Mouse (Mus musculus) embryonic facial prominence, embryonic 14.5 days (tissue): ENCODE data around the gene Hibadh. TPM values are rescaled to one million over a fixed set of nuclear protein-coding genes. Genes with fewer than 3 reads are reported as not detected.

Experiments
- ATAC-seq: fragments of 200-750 bp; cut with Nextera tagmentation; 2 replicates; pipeline ENCODE4 v1.8.0; 2017; ENCODE audit warnings: low read depth, moderate number of reproducible peaks, moderate TSS enrichment
- DNase-seq: peaks from one replicate; pipeline ENCODE4 v3.0.0-alpha.2; 2015; ENCODE audit warnings: low spot score
- H3K27ac ChIP-seq: fragments of 300-500 bp; sonication (generic); replicated peaks from 2 replicates; pipeline ENCODE4 v1.5.1; 2014; ENCODE audit warnings: low read depth, mild to moderate bottlenecking, low read length, moderate library complexity
- H3K27me3 ChIP-seq: fragments of 300-500 bp; sonication (generic); replicated peaks from 2 replicates; pipeline ENCODE4 v1.6.1; 2014; ENCODE audit warnings: low read length; ENCODE audit not compliant: control insufficient read depth, insufficient read depth
- H3K36me3 ChIP-seq: fragments of 300-500 bp; sonication (generic); 2 replicates; pipeline ENCODE4 v1.6.1; 2014; ENCODE audit warnings: low read length, mixed read lengths; ENCODE audit not compliant: control insufficient read depth, insufficient read depth
- H3K4me1 ChIP-seq: fragments of 300-500 bp; sonication (generic); 2 replicates; pipeline ENCODE4 v1.6.1; 2014; ENCODE audit warnings: antibody characterized with exemption, low read length; ENCODE audit not compliant: control insufficient read depth, insufficient read depth
- H3K4me2 ChIP-seq: fragments of 300-500 bp; sonication (generic); 2 replicates; pipeline ENCODE4 v1.6.1; 2014; ENCODE audit warnings: low read depth, mild to moderate bottlenecking, low read length, moderate library complexity, mixed read lengths
- H3K4me3 ChIP-seq: fragments of 300-500 bp; sonication (generic); 2 replicates; pipeline ENCODE4 v1.5.1; 2014; ENCODE audit warnings: low read depth, mild to moderate bottlenecking, low read length
- H3K9ac ChIP-seq: fragments of 300-500 bp; sonication (generic); 2 replicates; pipeline ENCODE4 v1.6.1; 2014; ENCODE audit warnings: low read depth, mild to moderate bottlenecking, low read length, moderate library complexity, mixed read lengths
- H3K9me3 ChIP-seq: fragments of 300-500 bp; sonication (generic); 2 replicates; pipeline ENCODE4 v1.6.1; 2016; ENCODE audit warnings: low read length; ENCODE audit not compliant: control insufficient read depth
- WGBS: fragments of 180-500 bp; shearing (Covaris S2); extraction: QIAGEN DNeasy Blood & Tissue Kit; methylation state at CpG from one replicate; pipeline ENCODE4 v1.1.7; 2014; 5-methylcytosine and 5-hydroxymethylcytosine counted together
- polyA plus RNA-seq: library from polyadenylated mRNA; unstranded; fragments of >200 nt; fragmentation: Nextera tagmentation; extraction: Ambion mirVana; gene quantifications from 2 replicates; pipeline ENCODE4 v1.2.1, GENCODE M21; 2014

Gene Hibadh
- polyA plus RNA-seq, 1 experiment from 2014 or later, result 65.4 TPM

- no peak overlapping the region for H3K9ac ChIP-seq
- DNase-seq, result no peak
Measured at GRCm38 (mm10) chr6:52513876-52514405, 126.2 kb downstream of the Hibadh start.

GRCm38 (mm10) chr6:52508789-52509188 lies 131.4 kb downstream of the Hibadh start:
- 77% methylated on average over 3 of the region's 3 CpGs for WGBS

More at GRCm38 (mm10) chr6:52513876-52514405, 126.2 kb downstream of the Hibadh start:
- Histone ChIP-seq H3K36me3 (no peaks in the 10 kb centered on the region), H3K4me3 (no peak overlapping the region), H3K9me3 (no peaks in the 10 kb centered on the region), H3K4me1 (no peaks in the 10 kb centered on the region), H3K27ac (no peak overlapping the region), H3K27me3 (no peaks in the 10 kb centered on the region), H3K4me2 (no peak overlapping the region)
- no peak for ATAC-seq
- WGBS, result 25% methylated on average over 4 of the region's 4 CpGs

DNA sequence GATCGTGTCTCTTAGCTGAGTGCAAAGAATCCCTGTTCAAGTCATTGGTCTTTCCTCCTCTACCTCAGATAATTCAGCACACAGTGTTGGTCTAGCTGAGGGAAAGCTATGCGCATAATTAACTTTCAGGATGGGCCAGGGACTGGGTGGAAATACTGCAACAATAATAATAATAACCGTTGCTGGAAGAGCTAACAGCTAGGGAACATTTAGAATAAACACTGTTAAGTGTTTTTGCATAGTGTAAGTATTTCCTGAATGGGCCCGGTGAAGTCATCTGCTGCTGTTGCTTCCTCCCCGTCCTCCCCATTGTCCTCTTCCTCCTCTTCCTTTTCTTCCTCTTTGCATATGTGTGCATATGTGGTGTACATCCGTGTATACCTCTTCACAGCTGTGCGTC lies 132.2 kb downstream of the Hibadh start:
- Histone ChIP-seq H3K9me3 (no peaks in the 10 kb centered on the region), H3K27me3 (no peaks in the 10 kb centered on the region), H3K36me3 (no peaks in the 10 kb centered on the region), H3K4me3 (no peak overlapping the region), H3K27ac (no peak overlapping the region), H3K4me2 (no peak overlapping the region), H3K4me1 (no peaks in the 10 kb centered on the region), H3K9ac (no peak overlapping the region)
- no peak for DNase-seq
- WGBS, result 84% methylated on average over 7 of the region's 7 CpGs
- no peak for ATAC-seq

More at GRCm38 (mm10) chr6:52508789-52509188, 131.4 kb downstream of the Hibadh start:
- Histone ChIP-seq H3K4me3 (no peak overlapping the region), H3K27ac (no peak overlapping the region), H3K4me2 (no peak overlapping the region), H3K9ac (no peak overlapping the region), H3K27me3 (no peaks in the 10 kb centered on the region), H3K9me3 (no peaks in the 10 kb centered on the region), H3K4me1 (no peaks in the 10 kb centered on the region), H3K36me3 (no peaks in the 10 kb centered on the region)
- DNase-seq, result no peak
- no peak for ATAC-seq

- no peak overlapping the region for H3K27ac ChIP-seq
- no peaks in the 10 kb centered on the region for H3K9me3 ChIP-seq
- no peaks in the 10 kb centered on the region for H3K27me3 ChIP-seq
- peak; percentile 17 for DNase-seq
- no peak overlapping the region for H3K4me2 ChIP-seq
- H3K9ac ChIP-seq, result no peak overlapping the region
- no peak overlapping the region for H3K4me3 ChIP-seq
- H3K4me1 ChIP-seq, result no peaks in the 10 kb centered on the region
- WGBS, result 47% methylated on average over 5 of the region's 5 CpGs
- no peaks in the 10 kb centered on the region for H3K36me3 ChIP-seq
- ATAC-seq, result no peak
Measured at GRCm38 (mm10) chr6:52507171-52507570, 133.0 kb downstream of the Hibadh start.

- ATAC-seq, result no peak
- H3K9ac ChIP-seq, result no peak overlapping the region
- no peaks in the 10 kb centered on the region for H3K27me3 ChIP-seq
- H3K36me3 ChIP-seq, result no peaks in the 10 kb centered on the region
- WGBS, result 85% methylated on average over 9 of the region's 9 CpGs
- H3K4me2 ChIP-seq, result no peak overlapping the region
- no peak overlapping the region for H3K4me3 ChIP-seq
- H3K9me3 ChIP-seq, result no peaks in the 10 kb centered on the region
- no peaks in the 10 kb centered on the region for H3K4me1 ChIP-seq
- no peak for DNase-seq
- H3K27ac ChIP-seq, result no peak overlapping the region
Measured at GRCm38 (mm10) chr6:52505777-52506755, 134.1 kb downstream of the Hibadh start.

GRCm38 (mm10) chr6:52504676-52505460 lies 135.3 kb downstream of the Hibadh start:
- H3K27me3 ChIP-seq, result no peaks in the 10 kb centered on the region
- no peaks in the 10 kb centered on the region for H3K9me3 ChIP-seq
- H3K4me1 ChIP-seq, result no peaks in the 10 kb centered on the region
- H3K36me3 ChIP-seq, result no peaks in the 10 kb centered on the region
- H3K27ac ChIP-seq, result no peak overlapping the region
- ATAC-seq, result no peak
- peak; percentile 33 for DNase-seq
- H3K4me3 ChIP-seq, result no peak overlapping the region
- no peak overlapping the region for H3K4me2 ChIP-seq
- 43% methylated on average over 8 of the region's 8 CpGs for WGBS
- H3K9ac ChIP-seq, result no peak overlapping the region

DNA sequence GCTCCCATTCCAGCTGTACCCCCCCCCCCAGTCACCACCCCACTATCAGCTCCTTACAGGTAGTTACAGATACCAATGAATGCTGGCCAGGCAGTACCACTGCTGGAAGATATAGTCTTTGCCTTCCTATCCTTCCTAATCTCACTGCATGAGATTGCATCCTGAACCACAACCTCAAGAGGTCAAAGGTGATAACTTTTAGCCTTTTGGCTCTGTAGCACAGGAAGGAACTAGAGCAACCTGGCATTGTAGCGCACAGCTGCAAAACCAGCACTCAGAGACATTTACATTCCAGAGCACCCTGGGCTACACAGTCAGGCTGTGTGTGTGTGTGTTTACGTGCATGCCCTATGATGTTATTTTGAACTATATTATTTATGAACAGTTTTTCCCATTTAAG lies 137.2 kb downstream of the Hibadh start:
- Histone ChIP-seq H3K9ac (no peak overlapping the region), H3K4me1 (no peaks in the 10 kb centered on the region), H3K27ac (no peak overlapping the region), H3K27me3 (no peaks in the 10 kb centered on the region), H3K4me3 (no peak overlapping the region), H3K4me2 (no peak overlapping the region), H3K36me3 (no peaks in the 10 kb centered on the region), H3K9me3 (no peaks in the 10 kb centered on the region)
- ATAC-seq (no peak), DNase-seq (no peak)
- WGBS, result 82% methylated on average over 2 of the region's 2 CpGs

DNA sequence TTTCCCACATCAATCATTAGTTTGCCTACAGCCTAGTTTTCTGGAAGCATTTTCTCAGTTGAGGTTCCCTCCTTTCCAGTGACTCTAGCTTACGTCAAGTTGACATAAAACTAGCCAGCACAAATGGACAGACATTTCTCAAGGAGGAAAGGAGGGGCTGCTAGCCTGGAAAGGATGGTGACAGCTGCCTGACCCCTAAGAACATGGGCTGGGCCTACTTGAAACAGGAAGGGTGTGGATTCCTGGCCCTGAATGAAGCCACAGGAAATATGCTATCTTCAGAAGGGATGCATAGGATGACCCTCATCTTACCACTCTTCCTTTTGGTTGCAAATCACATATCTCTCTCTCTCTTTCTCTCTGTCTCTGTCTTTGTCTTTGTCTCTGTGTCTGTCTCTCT lies 138.7 kb downstream of the Hibadh start:
- Histone ChIP-seq H3K4me1 (no peaks in the 10 kb centered on the region), H3K9me3 (no peaks in the 10 kb centered on the region), H3K9ac (no peak overlapping the region), H3K27me3 (no peaks in the 10 kb centered on the region), H3K4me3 (no peak overlapping the region), H3K27ac (no peak overlapping the region), H3K36me3 (no peaks in the 10 kb centered on the region), H3K4me2 (no peak overlapping the region)
- ATAC-seq (no peak), DNase-seq (no peak)
- WGBS, result 59% methylated on average over 1 of the region's 1 CpGs
